Mouse (Mus musculus): Measurements from ENCODE around the gene Galr2. TPM values are rescaled to one million over a fixed set of nuclear protein-coding genes. Genes with fewer than 3 reads are reported as not detected.
"Not testable (repeated sequence)": the region's sequence is repeated elsewhere in the genome, so short reads cannot be mapped to it uniquely, and the experiment has no call there.

The Galr2 gene
- polyA plus RNA-seq, 1 experiment from 2014 or later: 0.21 TPM

GRCm38 (mm10) chr11:116277184-116277583 is 3.6 kb upstream of the Galr2 start:
- Histone ChIP-seq H3K27me3 (ENCODE audit: insufficient read depth, poor library complexity, severe bottlenecking) (peaks cover 26% of the 10 kb centered on the region), H3K4me1 (peaks cover 25% of the 10 kb centered on the region)
- H3K9me3 ChIP-seq; H3K27ac ChIP-seq; H3K4me3 ChIP-seq; DNase-seq (ENCODE audit: low spot score); H3K36me3 ChIP-seq: not testable (repeated sequence)
- 83% methylated on average over 1 of the region's 1 CpGs for whole genome bisulfite sequencing

GRCm38 (mm10) chr11:116281671-116282070 is 932 bp downstream of the Galr2 start:
- H3K9me3 ChIP-seq: no peaks in the 10 kb centered on the region
- no peak for DNase-seq (ENCODE audit: low spot score)
- H3K4me3 ChIP-seq: peak overlapping the region; percentile 52
- peaks cover 21% of the 10 kb centered on the region for H3K4me1 ChIP-seq
- peaks cover 69% of the 10 kb centered on the region for H3K27me3 ChIP-seq (ENCODE audit: insufficient read depth, poor library complexity, severe bottlenecking)
- H3K36me3 ChIP-seq: no peaks in the 10 kb centered on the region
- no peak overlapping the region for H3K27ac ChIP-seq
- WGBS: 2% methylated on average over 18 of the region's 18 CpGs

- no peaks in the 10 kb centered on the region for H3K9me3 ChIP-seq
- peaks cover under 1% of the 10 kb centered on the region; the same call in 1 of the 2 replicates for H3K36me3 ChIP-seq
- H3K4me1 ChIP-seq: peaks cover 21% of the 10 kb centered on the region
- H3K4me3 ChIP-seq: peak overlapping the region; percentile 52
- peaks cover 69% of the 10 kb centered on the region for H3K27me3 ChIP-seq (ENCODE audit: insufficient read depth, poor library complexity, severe bottlenecking)
- no peak overlapping the region for H3K27ac ChIP-seq
- WGBS: 4% methylated on average over 11 of the region's 11 CpGs
- DNase-seq (ENCODE audit: low spot score): no peak
Observed at GRCm38 (mm10) chr11:116282089-116282488, 1.4 kb downstream of the Galr2 start.

GRCm38 (mm10) chr11:116282912-116283521 is 2.3 kb downstream of the Galr2 start:
- no peaks in the 10 kb centered on the region for H3K9me3 ChIP-seq
- H3K36me3 ChIP-seq: peaks cover 10% of the 10 kb centered on the region
- peaks cover 30% of the 10 kb centered on the region for H3K4me1 ChIP-seq
- WGBS: 10% methylated on average over 48 of the region's 48 CpGs
- peak overlapping the region; percentile 16 for H3K4me3 ChIP-seq
- H3K27ac ChIP-seq: no peak overlapping the region
- peaks cover 69% of the 10 kb centered on the region for H3K27me3 ChIP-seq (ENCODE audit: insufficient read depth, poor library complexity, severe bottlenecking)
- DNase-seq (ENCODE audit: low spot score): no peak

- no peak overlapping the region for H3K4me3 ChIP-seq
- H3K9me3 ChIP-seq: no peaks in the 10 kb centered on the region
- no peak for DNase-seq (ENCODE audit: low spot score)
- H3K27me3 ChIP-seq (ENCODE audit: insufficient read depth, poor library complexity, severe bottlenecking): peaks cover 69% of the 10 kb centered on the region
- H3K27ac ChIP-seq: no peak overlapping the region
- H3K36me3 ChIP-seq: peaks cover 20% of the 10 kb centered on the region
- H3K4me1 ChIP-seq: peaks cover 39% of the 10 kb centered on the region
- WGBS: 57% methylated on average over 6 of the region's 6 CpGs
Observed at GRCm38 (mm10) chr11:116283982-116284381, 3.2 kb downstream of the Galr2 start.

GRCm38 (mm10) chr11:116285770-116286191 is 5.0 kb downstream of the Galr2 start:
- DNase-seq (ENCODE audit: low spot score): no peak
- H3K9me3 ChIP-seq: no peaks in the 10 kb centered on the region
- H3K36me3 ChIP-seq: peaks cover 36% of the 10 kb centered on the region
- H3K27me3 ChIP-seq (ENCODE audit: insufficient read depth, poor library complexity, severe bottlenecking): peaks cover 57% of the 10 kb centered on the region
- peaks cover 50% of the 10 kb centered on the region for H3K4me1 ChIP-seq
- no peak overlapping the region for H3K4me3 ChIP-seq
- H3K27ac ChIP-seq: no peak overlapping the region
- 63% methylated on average over 7 of the region's 7 CpGs for WGBS

- peaks cover 48% of the 10 kb centered on the region for H3K36me3 ChIP-seq
- H3K9me3 ChIP-seq: no peaks in the 10 kb centered on the region
- peaks cover 45% of the 10 kb centered on the region for H3K4me1 ChIP-seq
- no peak for DNase-seq (ENCODE audit: low spot score)
- WGBS: 68% methylated on average over 5 of the region's 5 CpGs
- no peak overlapping the region for H3K4me3 ChIP-seq
- H3K27me3 ChIP-seq (ENCODE audit: insufficient read depth, poor library complexity, severe bottlenecking): peaks cover 41% of the 10 kb centered on the region
- no peak overlapping the region for H3K27ac ChIP-seq
Observed at GRCm38 (mm10) chr11:116287351-116287750, 6.6 kb downstream of the Galr2 start.

GRCm38 (mm10) chr11:116290556-116290955 is 9.8 kb downstream of the Galr2 start:
- no peak for DNase-seq (ENCODE audit: low spot score)
- H3K27ac ChIP-seq: no peak overlapping the region
- no peak overlapping the region for H3K4me3 ChIP-seq
- no peaks in the 10 kb centered on the region for H3K9me3 ChIP-seq
- H3K27me3 ChIP-seq (ENCODE audit: insufficient read depth, poor library complexity, severe bottlenecking): peaks cover 17% of the 10 kb centered on the region
- WGBS: 61% methylated on average over 8 of the region's 8 CpGs
- peaks cover 77% of the 10 kb centered on the region for H3K36me3 ChIP-seq
- peaks cover 51% of the 10 kb centered on the region for H3K4me1 ChIP-seq

- 94% methylated on average over 13 of the region's 13 CpGs for WGBS
- peaks cover 91% of the 10 kb centered on the region for H3K36me3 ChIP-seq
- no peaks in the 10 kb centered on the region for H3K9me3 ChIP-seq
- peaks cover 9% of the 10 kb centered on the region; the same call in 1 of the 2 replicates for H3K27me3 ChIP-seq (ENCODE audit: insufficient read depth, poor library complexity, severe bottlenecking)
- H3K27ac ChIP-seq: no peak overlapping the region
- no peak overlapping the region for H3K4me3 ChIP-seq
- DNase-seq (ENCODE audit: low spot score): no peak
- H3K4me1 ChIP-seq: peaks cover 58% of the 10 kb centered on the region
Observed at GRCm38 (mm10) chr11:116292401-116292800, 11.7 kb downstream of the Galr2 start.

- no peak for DNase-seq (ENCODE audit: low spot score)
- H3K9me3 ChIP-seq: no peaks in the 10 kb centered on the region
Observed at GRCm38 (mm10) chr11:116293538-116294137, 12.9 kb downstream of the Galr2 start.

GRCm38 (mm10) chr11:116294319-116294718 is 13.6 kb downstream of the Galr2 start:
- H3K4me3 ChIP-seq: no peak overlapping the region
- H3K9me3 ChIP-seq: no peaks in the 10 kb centered on the region
- H3K27me3 ChIP-seq (ENCODE audit: insufficient read depth, poor library complexity, severe bottlenecking): peaks cover 11% of the 10 kb centered on the region; the same call in 1 of the 2 replicates
- no peak for DNase-seq (ENCODE audit: low spot score)
- WGBS: 30% methylated on average over 5 of the region's 5 CpGs
- peaks cover 91% of the 10 kb centered on the region for H3K36me3 ChIP-seq
- H3K27ac ChIP-seq: peak overlapping the region; percentile 69; the same call in 1 of the 2 replicates
- H3K4me1 ChIP-seq: peaks cover 43% of the 10 kb centered on the region

More at GRCm38 (mm10) chr11:116293538-116294137, 12.9 kb downstream of the Galr2 start:
- Histone ChIP-seq H3K27ac (0 out of 2 replicates have a peak overlapping the region, but pooled peaks have one; percentile 69), H3K27me3 (ENCODE audit: insufficient read depth, poor library complexity, severe bottlenecking) (peaks cover 9% of the 10 kb centered on the region; the same call in 1 of the 2 replicates), H3K4me1 (peaks cover 46% of the 10 kb centered on the region), H3K36me3 (peaks cover 91% of the 10 kb centered on the region), H3K4me3 (no peak overlapping the region)
- WGBS: 80% methylated on average over 12 of the region's 12 CpGs

- Histone ChIP-seq H3K27ac (no peak overlapping the region), H3K4me3 (no peak overlapping the region), H3K9me3 (no peaks in the 10 kb centered on the region), H3K36me3 (peaks cover 92% of the 10 kb centered on the region), H3K4me1 (peaks cover 28% of the 10 kb centered on the region), H3K27me3 (ENCODE audit: insufficient read depth, poor library complexity, severe bottlenecking) (peaks cover 18% of the 10 kb centered on the region; the same call in 1 of the 2 replicates)
- 86% methylated on average over 8 of the region's 8 CpGs for WGBS
- no peak for DNase-seq (ENCODE audit: low spot score)
Observed at GRCm38 (mm10) chr11:116296191-116296734, 15.5 kb downstream of the Galr2 start.

GRCm38 (mm10) chr11:116297017-116297416 is 16.3 kb downstream of the Galr2 start:
- Histone ChIP-seq H3K36me3 (peaks cover 94% of the 10 kb centered on the region), H3K27ac (no peak overlapping the region), H3K4me1 (peaks cover 27% of the 10 kb centered on the region), H3K9me3 (no peaks in the 10 kb centered on the region), H3K27me3 (ENCODE audit: insufficient read depth, poor library complexity, severe bottlenecking) (peaks cover 18% of the 10 kb centered on the region; the same call in 1 of the 2 replicates), H3K4me3 (no peak overlapping the region)
- DNase-seq (ENCODE audit: low spot score): no peak
- 61% methylated on average over 3 of the region's 3 CpGs for WGBS

Data from heart, embryonic 10.5 days (tissue).